Mouse (Mus musculus) liver, postnatal 0 days (tissue): ENCODE data around the gene Rbms3. TPM values are rescaled to one million over a fixed set of nuclear protein-coding genes. Genes with fewer than 3 reads are reported as not detected.

ENCODE experiments used
- ATAC-seq: fragments of 200-750 bp; cut with Nextera tagmentation; 2 replicates; pipeline ENCODE4 v1.8.0; 2017; ENCODE audit warnings: mild to moderate bottlenecking, moderate library complexity
- DNase-seq: peaks from one replicate; pipeline ENCODE4 v3.0.0-alpha.2; 2016
- H3K27ac ChIP-seq: fragments of 300-500 bp; sonication (generic); 2 replicates; pipeline ENCODE4 v1.5.1; 2014; ENCODE audit warnings: antibody characterized with exemption, moderate library complexity, mild to moderate bottlenecking, low read depth
- H3K27me3 ChIP-seq: fragments of 300-500 bp; sonication (generic); 2 replicates; pipeline ENCODE4 v1.6.1; 2014; ENCODE audit warnings: low read length, control low read depth, mixed read lengths; ENCODE audit not compliant: insufficient read depth
- H3K36me3 ChIP-seq: fragments of 300-500 bp; sonication (generic); replicated peaks from 2 replicates; pipeline ENCODE4 v1.6.1; 2014; ENCODE audit warnings: mild to moderate bottlenecking, control low read depth, low read length, moderate library complexity, mixed read lengths; ENCODE audit not compliant: insufficient read depth
- H3K4me1 ChIP-seq: fragments of 300-500 bp; sonication (generic); 2 replicates; pipeline ENCODE4 v1.6.1; 2014; ENCODE audit warnings: antibody characterized with exemption, mild to moderate bottlenecking, control low read depth; ENCODE audit not compliant: insufficient read depth
- H3K4me2 ChIP-seq: fragments of 300-500 bp; sonication (generic); 2 replicates; pipeline ENCODE4 v1.6.1; 2014; ENCODE audit warnings: low read depth, mild to moderate bottlenecking, low read length, moderate library complexity, mixed read lengths
- H3K4me3 ChIP-seq: fragments of 300-500 bp; sonication (generic); 2 replicates; pipeline ENCODE4 v1.5.1; 2014; ENCODE audit warnings: low read depth, low read length
- H3K9ac ChIP-seq: fragments of 300-500 bp; sonication (generic); replicated peaks from 2 replicates; pipeline ENCODE4 v1.6.1; 2014; ENCODE audit warnings: mild to moderate bottlenecking, moderate library complexity
- H3K9me3 ChIP-seq: fragments of 300-500 bp; sonication (generic); 2 replicates; pipeline ENCODE4 v1.6.1; 2016; ENCODE audit warnings: mild to moderate bottlenecking, control low read depth, low read length, mixed read lengths
- CTCF ChIP-seq: sonication (generic); IDR thresholded peaks from 2 replicates; pipeline ENCODE4 v1.5.1; 2016; ENCODE audit warnings: antibody characterized with exemption, low read depth
- EP300 ChIP-seq: IDR thresholded peaks from 2 replicates; pipeline ENCODE4 v1.6.1; 2016; ENCODE audit warnings: antibody characterized with exemption, low read depth, mild to moderate bottlenecking
- WGBS: fragments of 180-500 bp; shearing (Covaris S2); extraction: QIAGEN DNeasy Blood & Tissue Kit; methylation state at CpG from one replicate; pipeline ENCODE4 v1.1.7; 2014; ENCODE audit not compliant: insufficient replicate concordance; 5-methylcytosine and 5-hydroxymethylcytosine counted together
- polyA plus RNA-seq: library from polyadenylated mRNA; unstranded; fragments of >200 nt; fragmentation: Nextera tagmentation; extraction: Ambion mirVana; gene quantifications from 2 replicates; pipeline ENCODE4 v1.2.1, GENCODE M21; 2015

Rbms3 gene
- polyA plus RNA-seq, 1 experiment from 2014 or later, result 2.8 TPM

DNA sequence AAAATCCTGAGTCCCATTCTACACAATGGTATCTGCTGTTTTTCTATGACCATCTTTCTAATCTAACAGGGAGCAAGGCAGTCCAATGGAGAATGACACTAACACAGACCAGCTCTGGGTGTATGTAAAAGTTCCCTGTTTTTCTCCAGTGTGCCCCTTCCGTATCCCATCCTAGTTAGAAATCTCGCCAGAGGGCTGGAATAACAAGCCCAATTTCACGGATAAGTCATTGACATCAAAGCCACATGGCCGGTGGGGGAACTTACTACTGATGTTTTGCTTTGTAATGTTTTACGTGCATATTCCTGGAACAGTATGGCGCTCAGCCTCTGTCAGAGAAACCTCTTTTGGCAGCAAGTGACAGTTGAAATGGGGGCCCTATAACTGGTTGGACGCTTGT lies 449.1 kb downstream of the Rbms3 start:
- H3K36me3 ChIP-seq, result no peaks in the 10 kb centered on the region
- H3K27ac ChIP-seq, result no peak overlapping the region
- DNase-seq (no peak), ATAC-seq (no peak)
- H3K9me3 ChIP-seq, result no peaks in the 10 kb centered on the region; the same call in 1 of the 2 replicates
- no peak overlapping the region for H3K4me2 ChIP-seq
- no peak overlapping the region for H3K4me3 ChIP-seq
- no peak overlapping the region for H3K9ac ChIP-seq
- WGBS, result 76% methylated on average over 7 of the region's 7 CpGs
- H3K27me3 ChIP-seq, result no peaks in the 10 kb centered on the region
- TF ChIP-seq EP300 (no peak), CTCF (no peak)
- no peaks in the 10 kb centered on the region for H3K4me1 ChIP-seq

DNA sequence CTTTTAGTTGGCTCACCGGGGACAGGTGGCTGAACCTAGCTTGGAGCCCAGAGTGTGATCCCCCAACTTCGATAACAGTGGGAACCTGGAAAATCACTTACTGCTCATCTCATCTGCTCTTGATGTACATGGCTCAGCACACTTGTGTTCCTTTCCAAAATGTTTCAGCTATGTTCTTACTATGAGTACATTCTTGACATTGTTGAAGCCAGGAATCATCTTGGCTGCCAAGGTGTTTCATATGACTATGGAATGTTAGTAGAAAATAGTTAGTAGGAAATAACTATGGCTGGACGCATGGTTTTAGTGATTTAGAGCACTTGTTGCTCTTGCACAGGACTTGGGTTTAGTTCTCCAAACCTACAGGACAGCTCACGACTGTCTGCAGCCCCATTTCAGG lies 451.3 kb downstream of the Rbms3 start:
- no peak for ATAC-seq
- Histone ChIP-seq H3K9ac (no peak overlapping the region), H3K4me1 (no peaks in the 10 kb centered on the region), H3K27me3 (no peaks in the 10 kb centered on the region), H3K27ac (no peak overlapping the region), H3K9me3 (no peaks in the 10 kb centered on the region; the same call in 1 of the 2 replicates), H3K4me3 (no peak overlapping the region), H3K36me3 (no peaks in the 10 kb centered on the region), H3K4me2 (no peak overlapping the region)
- TF ChIP-seq EP300 (no peak), CTCF (no peak)
- WGBS, result 75% methylated on average over 4 of the region's 4 CpGs
- DNase-seq, result no peak

DNA sequence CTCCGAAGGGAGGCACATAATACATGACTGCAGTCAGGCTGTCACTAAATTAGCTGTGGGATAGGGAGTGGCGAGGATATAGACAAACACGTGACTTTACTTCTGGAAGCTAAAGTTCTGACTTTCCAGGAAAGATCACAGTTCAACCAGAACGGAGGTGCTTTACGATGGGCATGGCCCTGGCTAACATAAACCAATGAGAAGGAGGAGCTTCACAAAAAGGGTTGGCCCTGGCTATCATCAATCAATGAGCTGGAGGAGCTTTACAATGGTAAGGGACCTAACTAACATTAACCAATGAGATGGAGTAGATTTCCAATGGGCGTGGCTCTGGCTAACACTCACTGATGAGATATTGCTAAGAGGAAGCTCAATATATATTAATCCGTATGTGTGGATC lies 457.2 kb downstream of the Rbms3 start:
- Histone ChIP-seq H3K4me2 (no peak overlapping the region), H3K36me3 (no peaks in the 10 kb centered on the region), H3K9ac (no peak overlapping the region), H3K27ac (no peak overlapping the region), H3K4me3 (no peak overlapping the region), H3K4me1 (no peaks in the 10 kb centered on the region), H3K27me3 (no peaks in the 10 kb centered on the region), H3K9me3 (peaks cover 5% of the 10 kb centered on the region; the same call in 1 of the 2 replicates)
- DNase-seq (no peak), ATAC-seq (no peak)
- TF ChIP-seq CTCF (no peak), EP300 (no peak)
- WGBS, result 71% methylated on average over 7 of the region's 7 CpGs

DNA sequence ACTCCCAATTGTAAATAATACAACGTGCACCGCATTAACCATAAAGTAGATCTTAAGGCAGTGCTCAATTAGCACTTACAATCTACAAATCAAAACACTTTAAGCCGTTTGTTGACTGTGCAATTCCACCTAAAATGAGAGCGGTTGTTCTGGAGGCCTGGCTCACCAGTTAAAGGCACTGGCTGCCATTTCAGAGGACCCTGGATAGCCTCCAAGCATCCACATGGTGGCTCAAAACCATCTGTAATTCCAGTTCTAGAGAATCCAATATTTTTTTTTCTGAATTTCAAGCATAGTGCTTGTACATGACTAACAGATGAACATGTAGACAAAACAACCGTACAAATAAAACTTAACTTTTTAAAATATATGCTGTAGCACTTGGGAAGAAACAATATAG lies 460.5 kb downstream of the Rbms3 start:
- no peaks in the 10 kb centered on the region for H3K36me3 ChIP-seq
- H3K27me3 ChIP-seq, result no peaks in the 10 kb centered on the region
- no peak overlapping the region for H3K27ac ChIP-seq
- H3K4me3 ChIP-seq, result no peak overlapping the region
- no peak overlapping the region for H3K9ac ChIP-seq
- peaks cover 5% of the 10 kb centered on the region; the same call in 1 of the 2 replicates for H3K9me3 ChIP-seq
- TF ChIP-seq EP300, result no peak
- DNase-seq (no peak), ATAC-seq (no peak)
- H3K4me1 ChIP-seq, result no peaks in the 10 kb centered on the region
- WGBS, result 81% methylated on average over 5 of the region's 5 CpGs
- H3K4me2 ChIP-seq, result no peak overlapping the region

DNA sequence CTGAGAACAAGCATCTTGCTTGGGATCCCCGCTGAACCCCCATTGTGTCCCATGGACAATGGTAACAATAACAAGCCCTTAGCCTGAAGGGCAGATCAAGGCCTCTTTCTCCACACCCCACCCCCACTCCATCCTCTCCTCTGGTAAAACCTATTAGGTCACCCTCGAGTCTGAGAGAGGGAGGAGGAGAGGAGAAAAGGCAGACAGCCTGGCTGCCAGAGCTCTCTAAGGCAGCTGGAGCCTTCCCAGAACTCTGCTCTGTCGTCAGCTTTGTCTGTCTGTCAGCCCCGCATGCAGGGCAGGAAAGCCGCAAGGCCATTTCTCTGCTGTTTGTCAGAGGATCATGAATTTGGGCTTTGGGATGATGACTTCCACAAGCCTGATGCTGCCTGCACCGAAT lies 466.6 kb downstream of the Rbms3 start:
- ATAC-seq (no peak), DNase-seq (no peak)

DNA sequence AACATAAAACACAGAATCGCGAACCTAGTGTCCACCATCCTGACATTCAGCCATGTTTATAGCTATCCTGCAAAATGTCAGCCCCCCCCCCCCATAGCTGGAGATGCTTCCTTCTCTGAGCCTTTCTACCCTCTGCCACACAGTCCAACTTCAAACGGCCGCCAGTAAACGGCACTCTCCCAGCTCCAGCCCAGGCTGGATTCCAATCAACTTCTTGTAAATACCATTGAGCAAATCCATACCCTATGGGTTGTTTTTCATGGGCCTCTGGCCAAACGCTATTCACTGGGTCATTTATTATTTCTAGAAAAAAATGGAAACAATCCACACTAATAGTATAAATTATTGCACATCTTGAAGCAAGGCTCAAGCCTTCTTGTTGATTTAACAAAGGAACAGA lies 468.6 kb downstream of the Rbms3 start:
- Histone ChIP-seq H3K4me3 (no peak overlapping the region), H3K9ac (no peak overlapping the region), H3K27ac (no peak overlapping the region), H3K36me3 (no peaks in the 10 kb centered on the region), H3K9me3 (no peaks in the 10 kb centered on the region), H3K4me2 (no peak overlapping the region), H3K27me3 (no peaks in the 10 kb centered on the region), H3K4me1 (no peaks in the 10 kb centered on the region; the same call in 1 of the 2 replicates)
- WGBS, result 52% methylated on average over 6 of the region's 6 CpGs
- TF ChIP-seq CTCF (no peak), EP300 (no peak)
- DNase-seq (no peak), ATAC-seq (no peak)

More for the DNA sequence above, 466.6 kb downstream of the Rbms3 start:
- TF ChIP-seq CTCF (no peak), EP300 (no peak)
- Histone ChIP-seq H3K27me3 (no peaks in the 10 kb centered on the region), H3K9ac (no peak overlapping the region), H3K9me3 (0 out of 2 replicates have a peak, but pooled peaks cover under 1% of the 10 kb centered on the region), H3K4me3 (no peak overlapping the region), H3K4me1 (no peaks in the 10 kb centered on the region; the same call in 1 of the 2 replicates), H3K27ac (no peak overlapping the region), H3K4me2 (no peak overlapping the region), H3K36me3 (no peaks in the 10 kb centered on the region)
- WGBS, result 61% methylated on average over 5 of the region's 6 CpGs
